Mouse (Mus musculus): ENCODE measurements at regions not wholly inside any gene's neighbourhood (a gene's known extent, or its start where the extent isn't known, plus 50 kb on each side); places are given as distances from the start of the nearest gene placed in this dataset.

DNA sequence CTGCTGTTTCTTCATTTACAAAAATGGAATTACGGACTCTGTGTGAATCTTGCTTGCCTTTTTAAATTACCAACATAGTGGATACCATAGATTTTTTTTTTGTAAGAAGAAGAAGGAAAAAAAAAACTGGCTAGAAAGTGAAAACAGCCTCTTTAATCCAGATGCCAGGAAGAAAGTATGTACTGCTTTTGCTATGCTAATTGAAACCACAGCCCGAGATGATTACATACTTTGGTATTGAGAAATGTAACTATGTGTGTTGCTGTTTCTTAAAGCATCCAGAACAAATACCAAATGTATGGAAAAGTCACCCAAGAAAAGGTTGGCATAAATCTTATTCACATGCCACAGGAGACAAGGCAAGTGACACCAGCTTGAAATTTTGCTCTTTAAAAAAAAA is 93.2 kb upstream of the Nfe2l3 start:
- no peaks in the 10 kb centered on the region for H3K4me1 ChIP-seq (ENCODE audit: control insufficient read depth, insufficient read depth, low read length)
- no peaks in the 10 kb centered on the region for H3K36me3 ChIP-seq (ENCODE audit: control insufficient read depth, insufficient read depth, low read length)
- H3K4me3 ChIP-seq (ENCODE audit: low read depth, low read length): no peak overlapping the region
- no peak overlapping the region for H3K4me2 ChIP-seq (ENCODE audit: low read depth, low read length)
- H3K27ac ChIP-seq (ENCODE audit: low read depth, low read length): no peak overlapping the region
- ATAC-seq (ENCODE audit: low read depth): no peak
- no peak overlapping the region for H3K9ac ChIP-seq (replicated peaks; ENCODE audit: low read depth, low read length)
- no peaks in the 10 kb centered on the region for H3K9me3 ChIP-seq (ENCODE audit: control insufficient read depth, low read length)
- H3K27me3 ChIP-seq (ENCODE audit: control insufficient read depth, insufficient read depth, low read length): no peaks in the 10 kb centered on the region
- WGBS: 88% methylated on average over 2 of the region's 2 CpGs

DNA sequence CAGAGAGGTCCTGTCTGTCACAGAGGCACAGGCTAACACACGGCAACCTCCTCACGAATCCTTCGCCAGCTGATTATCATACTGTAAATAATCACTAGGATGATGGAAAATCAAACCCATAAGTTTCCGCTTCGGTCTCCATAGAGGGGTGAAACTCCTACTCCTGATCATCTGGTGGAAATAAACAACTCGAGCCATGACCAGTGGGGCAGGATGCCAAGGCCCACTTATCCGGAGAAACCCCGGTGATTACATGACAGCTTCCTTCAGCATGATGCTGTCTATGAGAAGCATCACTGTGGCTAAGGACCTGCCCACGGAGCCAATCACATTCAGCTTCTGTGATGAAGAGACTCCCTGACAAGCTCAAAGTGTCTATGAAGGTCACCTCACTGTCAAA is 84.7 kb upstream of the Nfe2l3 start:
- ATAC-seq (ENCODE audit: low read depth): no peak
- Histone ChIP-seq H3K9me3 (ENCODE audit: control insufficient read depth, low read length) (no peaks in the 10 kb centered on the region), H3K36me3 (ENCODE audit: control insufficient read depth, insufficient read depth, low read length) (no peaks in the 10 kb centered on the region), H3K27ac (ENCODE audit: low read depth, low read length) (no peak overlapping the region), H3K4me1 (ENCODE audit: control insufficient read depth, insufficient read depth, low read length) (no peaks in the 10 kb centered on the region), H3K27me3 (ENCODE audit: control insufficient read depth, insufficient read depth, low read length) (no peaks in the 10 kb centered on the region), H3K4me2 (ENCODE audit: low read depth, low read length) (no peak overlapping the region), H3K9ac (replicated peaks; ENCODE audit: low read depth, low read length) (no peak overlapping the region), H3K4me3 (ENCODE audit: low read depth, low read length) (no peak overlapping the region)
- WGBS: 89% methylated on average over 9 of the region's 9 CpGs

- H3K36me3 ChIP-seq (ENCODE audit: control insufficient read depth, insufficient read depth, low read length): no peaks in the 10 kb centered on the region
- ATAC-seq (ENCODE audit: low read depth): no peak
- 24% methylated on average over 3 of the region's 3 CpGs for WGBS
- H3K9ac ChIP-seq (replicated peaks; ENCODE audit: low read depth, low read length): no peak overlapping the region
- no peaks in the 10 kb centered on the region for H3K9me3 ChIP-seq (ENCODE audit: control insufficient read depth, low read length)
- no peak overlapping the region for H3K4me3 ChIP-seq (ENCODE audit: low read depth, low read length)
- no peaks in the 10 kb centered on the region for H3K4me1 ChIP-seq (ENCODE audit: control insufficient read depth, insufficient read depth, low read length)
- no peaks in the 10 kb centered on the region for H3K27me3 ChIP-seq (ENCODE audit: control insufficient read depth, insufficient read depth, low read length)
- H3K27ac ChIP-seq (ENCODE audit: low read depth, low read length): no peak overlapping the region
- H3K4me2 ChIP-seq (ENCODE audit: low read depth, low read length): no peak overlapping the region
Measured at GRCm38 (mm10) chr6:51349771-51350170, 82.7 kb upstream of the Nfe2l3 start.

- Histone ChIP-seq H3K4me2 (ENCODE audit: low read depth, low read length) (no peak overlapping the region), H3K27ac (ENCODE audit: low read depth, low read length) (no peak overlapping the region)
- WGBS: 83% methylated on average over 11 of the region's 11 CpGs
Measured at GRCm38 (mm10) chr6:51355041-51355440, 77.4 kb upstream of the Nfe2l3 start.

DNA sequence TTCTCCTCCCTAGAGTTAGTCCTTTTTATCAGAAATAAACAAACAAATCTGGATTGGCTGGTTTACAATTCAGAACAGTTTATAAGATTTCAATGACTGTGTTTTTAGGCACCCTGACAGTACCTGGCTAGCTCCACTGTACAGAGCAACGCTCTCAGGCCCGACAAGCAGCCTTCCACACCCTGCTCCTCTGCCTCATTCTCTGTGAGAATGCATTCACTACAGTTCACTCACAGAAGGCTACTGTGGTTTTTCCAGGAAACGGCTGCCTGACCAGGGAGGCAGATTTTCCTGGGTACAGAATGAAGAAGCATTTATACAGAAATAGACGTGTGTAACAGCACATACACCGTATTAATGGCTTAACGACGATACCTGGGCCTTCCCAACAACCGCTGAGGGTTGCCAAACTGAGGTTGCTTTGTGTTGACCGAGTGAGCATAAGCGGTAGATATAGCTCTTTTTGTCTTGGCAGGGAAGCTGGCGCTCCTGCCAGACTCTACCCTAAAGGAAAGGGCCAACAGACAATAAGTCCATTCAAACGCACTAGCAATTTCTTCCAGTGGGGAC is 70.8 kb upstream of the Nfe2l3 start:
- Histone ChIP-seq H3K9ac (replicated peaks; ENCODE audit: low read depth, low read length) (no peak overlapping the region), H3K27me3 (ENCODE audit: control insufficient read depth, insufficient read depth, low read length) (no peaks in the 10 kb centered on the region), H3K4me2 (ENCODE audit: low read depth, low read length) (no peak overlapping the region), H3K4me1 (ENCODE audit: control insufficient read depth, insufficient read depth, low read length) (no peaks in the 10 kb centered on the region), H3K36me3 (ENCODE audit: control insufficient read depth, insufficient read depth, low read length) (no peaks in the 10 kb centered on the region), H3K9me3 (ENCODE audit: control insufficient read depth, low read length) (no peaks in the 10 kb centered on the region), H3K27ac (ENCODE audit: low read depth, low read length) (no peak overlapping the region), H3K4me3 (ENCODE audit: low read depth, low read length) (no peak overlapping the region)
- no peak for ATAC-seq (ENCODE audit: low read depth)
- 56% methylated on average over 12 of the region's 12 CpGs for WGBS

More at GRCm38 (mm10) chr6:51355041-51355440, 77.4 kb upstream of the Nfe2l3 start:
- Histone ChIP-seq H3K27me3 (ENCODE audit: control insufficient read depth, insufficient read depth, low read length) (no peaks in the 10 kb centered on the region), H3K9me3 (ENCODE audit: control insufficient read depth, low read length) (no peaks in the 10 kb centered on the region), H3K9ac (replicated peaks; ENCODE audit: low read depth, low read length) (no peak overlapping the region), H3K36me3 (ENCODE audit: control insufficient read depth, insufficient read depth, low read length) (no peaks in the 10 kb centered on the region), H3K4me3 (ENCODE audit: low read depth, low read length) (no peak overlapping the region), H3K4me1 (ENCODE audit: control insufficient read depth, insufficient read depth, low read length) (no peaks in the 10 kb centered on the region)
- no peak for ATAC-seq (ENCODE audit: low read depth)

DNA sequence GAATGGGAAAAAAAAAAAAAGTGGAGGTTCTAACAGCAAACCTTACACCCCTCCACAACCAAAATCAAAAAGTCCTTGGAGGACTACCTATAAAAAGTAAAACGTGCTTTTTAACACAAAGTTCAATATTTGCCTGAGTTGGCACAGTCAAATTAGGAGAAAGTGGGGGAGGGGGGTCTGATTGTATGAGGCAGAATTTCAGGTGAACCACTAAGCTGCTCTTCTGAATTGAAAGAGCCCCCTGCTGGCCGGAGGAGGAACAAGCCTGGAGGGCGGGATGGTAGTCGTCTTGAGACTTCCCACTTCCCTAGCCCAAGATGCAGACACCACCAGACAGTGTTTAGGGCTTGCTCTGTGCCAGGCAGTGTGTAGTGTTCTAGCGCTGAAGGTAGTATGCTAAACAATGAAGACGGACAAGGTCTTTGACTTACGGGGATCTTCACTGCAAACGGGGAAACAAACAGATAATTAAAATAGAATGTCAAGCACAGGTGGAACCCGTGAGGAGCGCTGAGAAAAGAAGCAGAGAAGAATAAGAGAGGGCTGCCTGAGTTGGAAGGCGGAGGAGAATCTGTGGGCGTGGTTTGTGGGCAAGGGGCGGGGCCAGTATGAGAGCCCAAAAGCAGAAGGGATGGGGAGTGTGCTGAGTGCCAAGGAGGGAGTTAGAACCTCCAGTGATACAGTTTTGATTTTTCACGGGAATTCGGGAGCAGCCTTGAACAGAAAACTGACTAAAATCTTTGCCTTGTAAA is 69.8 kb upstream of the Nfe2l3 start:
- Histone ChIP-seq H3K4me2 (ENCODE audit: low read depth, low read length) (peak overlapping the region; percentile 14; the same call in 1 of the 2 replicates), H3K9ac (replicated peaks; ENCODE audit: low read depth, low read length) (no peak overlapping the region), H3K27me3 (ENCODE audit: control insufficient read depth, insufficient read depth, low read length) (no peaks in the 10 kb centered on the region), H3K36me3 (ENCODE audit: control insufficient read depth, insufficient read depth, low read length) (no peaks in the 10 kb centered on the region), H3K4me3 (ENCODE audit: low read depth, low read length) (no peak overlapping the region), H3K4me1 (ENCODE audit: control insufficient read depth, insufficient read depth, low read length) (no peaks in the 10 kb centered on the region), H3K9me3 (ENCODE audit: control insufficient read depth, low read length) (no peaks in the 10 kb centered on the region), H3K27ac (ENCODE audit: low read depth, low read length) (no peak overlapping the region)
- peak; percentile 75 for ATAC-seq (ENCODE audit: low read depth)
- WGBS: 6% methylated on average over 15 of the region's 15 CpGs

DNA sequence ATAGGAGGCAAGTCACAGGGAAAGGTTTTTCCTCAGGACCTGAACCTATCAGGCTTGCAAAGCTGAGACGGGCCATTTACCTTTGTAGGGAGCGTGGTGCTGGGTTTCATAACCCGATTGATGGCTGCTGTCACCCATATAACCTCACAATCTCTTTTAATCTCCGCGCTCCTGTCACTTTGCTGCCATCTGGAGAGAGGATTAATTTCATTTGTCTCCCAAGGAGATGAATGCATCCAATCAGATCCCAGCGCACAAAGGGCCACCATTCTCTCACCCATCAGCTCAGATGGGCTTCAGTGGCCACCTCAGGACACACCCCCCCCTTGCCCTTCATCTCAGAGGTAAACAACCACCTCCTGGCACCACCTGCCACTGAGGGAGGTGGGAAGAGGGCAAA is 67.7 kb upstream of the Nfe2l3 start:
- Histone ChIP-seq H3K27me3 (ENCODE audit: control insufficient read depth, insufficient read depth, low read length) (no peaks in the 10 kb centered on the region), H3K4me3 (ENCODE audit: low read depth, low read length) (no peak overlapping the region), H3K9me3 (ENCODE audit: control insufficient read depth, low read length) (no peaks in the 10 kb centered on the region), H3K4me2 (ENCODE audit: low read depth, low read length) (no peak overlapping the region), H3K4me1 (ENCODE audit: control insufficient read depth, insufficient read depth, low read length) (no peaks in the 10 kb centered on the region), H3K36me3 (ENCODE audit: control insufficient read depth, insufficient read depth, low read length) (no peaks in the 10 kb centered on the region), H3K27ac (ENCODE audit: low read depth, low read length) (no peak overlapping the region), H3K9ac (replicated peaks; ENCODE audit: low read depth, low read length) (no peak overlapping the region)
- 53% methylated on average over 6 of the region's 6 CpGs for WGBS
- no peak for ATAC-seq (ENCODE audit: low read depth)

GRCm38 (mm10) chr6:51369771-51370170 is 62.7 kb upstream of the Nfe2l3 start:
- no peak overlapping the region for H3K4me3 ChIP-seq (ENCODE audit: low read depth, low read length)
- 34% methylated on average over 6 of the region's 6 CpGs for WGBS
- H3K36me3 ChIP-seq (ENCODE audit: control insufficient read depth, insufficient read depth, low read length): no peaks in the 10 kb centered on the region
- H3K27me3 ChIP-seq (ENCODE audit: control insufficient read depth, insufficient read depth, low read length): no peaks in the 10 kb centered on the region
- no peak overlapping the region for H3K27ac ChIP-seq (ENCODE audit: low read depth, low read length)
- no peak for ATAC-seq (ENCODE audit: low read depth)
- no peaks in the 10 kb centered on the region for H3K9me3 ChIP-seq (ENCODE audit: control insufficient read depth, low read length)
- no peak overlapping the region for H3K9ac ChIP-seq (replicated peaks; ENCODE audit: low read depth, low read length)
- no peaks in the 10 kb centered on the region for H3K4me1 ChIP-seq (ENCODE audit: control insufficient read depth, insufficient read depth, low read length)
- H3K4me2 ChIP-seq (ENCODE audit: low read depth, low read length): no peak overlapping the region

- no peaks in the 10 kb centered on the region for H3K27me3 ChIP-seq (ENCODE audit: control insufficient read depth, insufficient read depth, low read length)
- no peak overlapping the region for H3K4me2 ChIP-seq (ENCODE audit: low read depth, low read length)
- H3K36me3 ChIP-seq (ENCODE audit: control insufficient read depth, insufficient read depth, low read length): no peaks in the 10 kb centered on the region
- H3K9me3 ChIP-seq (ENCODE audit: control insufficient read depth, low read length): no peaks in the 10 kb centered on the region
- H3K9ac ChIP-seq (replicated peaks; ENCODE audit: low read depth, low read length): no peak overlapping the region
- 68% methylated on average over 7 of the region's 7 CpGs for WGBS
- no peak overlapping the region for H3K4me3 ChIP-seq (ENCODE audit: low read depth, low read length)
- no peaks in the 10 kb centered on the region for H3K4me1 ChIP-seq (ENCODE audit: control insufficient read depth, insufficient read depth, low read length)
- no peak for ATAC-seq (ENCODE audit: low read depth)
- 0 out of 2 replicates have a peak overlapping the region, but pooled peaks have one; percentile 7 for H3K27ac ChIP-seq (ENCODE audit: low read depth, low read length)
Measured at GRCm38 (mm10) chr6:51372357-51372756, 60.1 kb upstream of the Nfe2l3 start.
